Mouse (Mus musculus) heart, adult 2 months (tissue): ENCODE data around the gene Tcf7l2. TPM values are rescaled to one million over a fixed set of nuclear protein-coding genes. Genes with fewer than 3 reads are reported as not detected.

Experiments
- DNase-seq, 2 experiments: peaks; one replicate each; pipeline ENCODE4 v3.0.0; 2021
- H3K27ac ChIP-seq: fragments of 200-600 bp; 2 replicates; pipeline ENCODE4 v1.8.1; 2022
- H3K27me3 ChIP-seq: fragments of 200-500 bp; 2 replicates; pipeline ENCODE4 v1.6.1; 2012; ENCODE audit warnings: mild to moderate bottlenecking, low read length, inconsistent platforms, mixed read lengths; ENCODE audit not compliant: control insufficient read depth, insufficient read depth
- H3K36me3 ChIP-seq: fragments of 200-500 bp; 2 replicates; pipeline ENCODE4 v1.6.1; 2012; ENCODE audit warnings: low read length, inconsistent platforms; ENCODE audit not compliant: control insufficient read depth, insufficient read depth
- H3K4me1 ChIP-seq: fragments of 200-500 bp; 2 replicates; pipeline ENCODE4 v1.6.1; 2011; ENCODE audit warnings: low read length; ENCODE audit not compliant: control insufficient read depth, insufficient read depth
- H3K4me3 ChIP-seq: fragments of 200-600 bp; 2 replicates; pipeline ENCODE4 v1.8.1; 2022
- H3K79me2 ChIP-seq: fragments of 200-500 bp; replicated peaks from 2 replicates; pipeline ENCODE4 v1.6.1; 2012; ENCODE audit warnings: mild to moderate bottlenecking, inconsistent platforms, low read length, moderate library complexity, mixed read lengths; ENCODE audit not compliant: control insufficient read depth, insufficient read depth
- H3K9ac ChIP-seq: fragments of 200-500 bp; 2 replicates; pipeline ENCODE4 v1.6.1; 2012; ENCODE audit warnings: low read depth, mild to moderate bottlenecking, control low read depth, inconsistent platforms, low read length, mixed read lengths
- CTCF ChIP-seq: fragments of 200-600 bp; IDR thresholded peaks from 2 replicates; pipeline ENCODE4 v1.8.1; 2022; ENCODE audit warnings: antibody characterized with exemption, mild to moderate bottlenecking, moderate library complexity
- EP300 ChIP-seq: fragments of 200-500 bp; IDR thresholded peaks from 2 replicates; pipeline ENCODE4 v1.6.1; 2011; ENCODE audit warnings: low read depth, low read length, control low read depth; ENCODE audit not compliant: insufficient read depth
- POLR2A ChIP-seq: fragments of 200-500 bp; IDR thresholded peaks from 2 replicates; pipeline ENCODE4 v1.6.1; 2011; ENCODE audit warnings: mild to moderate bottlenecking, low read depth, low read length, control low read depth; ENCODE audit not compliant: insufficient read depth
- WGBS: fragments of 180-500 bp; shearing (Covaris S2); methylation state at CpG from one replicate; pipeline ENCODE4 v1.1.7; 2018; 5-methylcytosine and 5-hydroxymethylcytosine counted together
- intact Hi-C: fragments of 180-260 bp; cut with DNase I; formaldehyde crosslinking; loops from one replicate; pipeline ENCODE4 v1.15.1; 2025
- polyA plus RNA-seq: library from polyadenylated mRNA; depleted of rRNA; stranded (reverse); fragments of >200 nt; gene quantifications from 2 replicates; pipeline ENCODE4 v1.2.3, GENCODE M21; 2012
- total RNA-seq, 2 experiments: library from RNA; stranded (reverse); gene quantifications; 2 replicates each; pipeline ENCODE4 v1.2.3; 2021

The Tcf7l2 gene
- total and polyA plus RNA-seq, 3 experiments = 11.1 to 14.4 (median 13.9) TPM

GRCm38 (mm10) chr19:55806434-55807193, 65.0 kb downstream of the Tcf7l2 start:
- no peak for DNase-seq
- Histone ChIP-seq H3K4me1 (peaks cover 11% of the 10 kb centered on the region), H3K36me3 (no peaks in the 10 kb centered on the region), H3K9ac (peak overlapping the region; percentile 1; the same call in 1 of the 2 replicates), H3K79me2 (peaks cover 2% of the 10 kb centered on the region), H3K27me3 (no peaks in the 10 kb centered on the region), H3K27ac (peak overlapping the region; percentile 17; the same call in 1 of the 2 replicates), H3K4me3 (no peak overlapping the region)
- intact Hi-C loops = no loop called here
- 39% methylated on average over 12 of the region's 12 CpGs for WGBS
- TF ChIP-seq CTCF (no peak), EP300 (no peak), POLR2A (no peak)

DNA sequence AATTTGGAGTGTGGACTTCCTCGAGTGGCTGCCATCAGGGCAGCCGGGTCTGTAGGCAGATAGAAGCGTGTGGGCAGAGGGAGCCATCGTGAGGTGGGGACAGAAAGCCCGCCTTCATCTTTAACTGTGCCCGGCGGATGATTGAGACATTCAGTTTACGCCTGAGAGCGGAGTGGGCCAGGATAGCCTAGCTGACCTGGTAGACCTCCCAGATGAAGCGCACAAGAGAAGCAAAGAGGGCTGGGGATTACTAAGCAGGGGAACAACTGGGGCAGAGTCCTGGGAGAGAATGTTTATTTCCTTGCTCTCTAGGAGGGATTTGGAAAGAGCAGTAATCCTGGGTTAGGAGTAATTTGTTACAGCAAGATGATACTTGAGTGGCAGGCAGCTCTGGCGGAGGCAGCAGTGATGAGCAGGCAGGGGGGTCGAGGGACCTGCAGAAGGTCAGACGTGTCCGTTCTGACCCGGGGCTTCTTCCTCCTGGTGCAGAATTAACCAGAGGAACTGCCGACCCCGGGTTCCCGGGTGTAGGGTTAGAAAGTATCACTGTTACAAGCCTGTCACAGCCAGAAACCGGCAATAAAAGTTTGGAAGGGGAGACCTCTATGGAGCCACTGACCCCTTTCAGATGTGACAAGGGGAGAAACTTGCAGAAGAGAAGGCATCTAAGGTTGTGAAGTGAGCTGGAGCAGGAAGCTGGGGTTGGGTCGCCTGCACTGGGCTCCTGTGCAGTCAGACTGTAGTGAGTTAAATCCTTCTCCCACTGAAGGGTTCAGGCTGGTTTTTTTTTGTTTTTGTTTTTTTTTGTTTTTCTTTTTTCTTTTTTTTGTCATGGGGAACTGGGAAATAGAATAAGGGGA, 65.8 kb downstream of the Tcf7l2 start:
- Histone ChIP-seq H3K9ac (peak overlapping the region; percentile 1; the same call in 1 of the 2 replicates), H3K27me3 (no peaks in the 10 kb centered on the region), H3K4me3 (no peak overlapping the region), H3K36me3 (no peaks in the 10 kb centered on the region), H3K27ac (peak overlapping the region; percentile 17; the same call in 1 of the 2 replicates), H3K79me2 (peaks cover 2% of the 10 kb centered on the region), H3K4me1 (peaks cover 11% of the 10 kb centered on the region)
- TF ChIP-seq EP300 (no peak), POLR2A (no peak), CTCF (peak; percentile 38)
- DNase-seq = no peak
- 48% methylated on average over 20 of the region's 20 CpGs for WGBS
- intact Hi-C loops = no loop called here

DNA sequence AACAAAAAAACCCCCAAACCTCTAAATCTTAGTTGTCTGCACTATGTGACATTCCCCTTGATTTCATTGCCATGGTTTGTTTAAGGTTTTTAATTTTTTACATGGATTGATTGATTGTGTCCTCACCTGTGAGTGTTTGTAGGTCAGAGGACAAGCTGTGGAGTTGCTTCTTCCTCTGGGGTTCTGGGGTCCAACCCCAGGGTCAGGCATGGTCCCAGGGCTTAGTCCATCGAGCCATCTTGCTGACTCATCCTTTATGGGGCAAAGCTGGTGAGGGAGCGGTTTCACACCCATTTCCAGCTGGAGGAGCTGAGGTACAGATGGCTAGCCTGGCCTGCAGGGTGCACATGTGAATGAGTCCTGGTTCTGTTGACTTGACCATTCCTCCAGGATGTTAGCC, 66.7 kb downstream of the Tcf7l2 start:
- DNase-seq = no peak
- Histone ChIP-seq H3K27ac (no peak overlapping the region), H3K79me2 (peaks cover 2% of the 10 kb centered on the region), H3K4me3 (no peak overlapping the region), H3K27me3 (no peaks in the 10 kb centered on the region), H3K4me1 (peaks cover 11% of the 10 kb centered on the region), H3K36me3 (no peaks in the 10 kb centered on the region), H3K9ac (no peak overlapping the region)
- TF ChIP-seq EP300 = no peak
- TF ChIP-seq CTCF = no peak
- no peak for TF ChIP-seq POLR2A
- intact Hi-C loops = no loop called here
- WGBS = 83% methylated on average over 2 of the region's 2 CpGs

- DNase-seq = no peak
- intact Hi-C loops = no loop called here
- peaks cover 11% of the 10 kb centered on the region for H3K4me1 ChIP-seq
- H3K27me3 ChIP-seq = no peaks in the 10 kb centered on the region
- TF ChIP-seq CTCF (no peak), EP300 (no peak), POLR2A (no peak)
- 96% methylated on average over 4 of the region's 4 CpGs for WGBS
- H3K36me3 ChIP-seq = no peaks in the 10 kb centered on the region
- no peak overlapping the region for H3K4me3 ChIP-seq
- H3K79me2 ChIP-seq = peaks cover 2% of the 10 kb centered on the region
- no peak overlapping the region for H3K9ac ChIP-seq
- no peak overlapping the region for H3K27ac ChIP-seq
Measured at GRCm38 (mm10) chr19:55809539-55809938, 67.9 kb downstream of the Tcf7l2 start.

DNA sequence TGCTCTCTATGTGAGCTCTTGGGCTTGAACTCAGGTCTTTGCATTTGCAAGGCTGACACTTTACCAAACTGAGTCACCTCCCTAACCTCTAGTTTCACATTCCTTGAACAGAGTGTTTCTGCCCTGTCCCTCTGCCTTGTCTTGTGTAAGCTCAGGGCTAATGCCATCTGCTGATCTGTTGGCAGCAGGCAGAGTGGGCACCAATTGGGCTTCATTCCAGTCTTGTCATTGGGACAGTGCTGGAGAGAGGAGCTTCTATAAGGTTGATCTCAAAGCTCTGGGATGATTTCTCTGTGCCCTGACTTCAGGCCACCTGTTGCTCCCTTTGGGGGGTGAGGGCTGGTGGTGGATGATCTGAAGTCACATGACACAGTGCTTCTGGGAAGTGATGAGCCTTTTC, 70.6 kb downstream of the Tcf7l2 start:
- TF ChIP-seq POLR2A (no peak), CTCF (no peak), EP300 (no peak)
- no peaks in the 10 kb centered on the region for H3K36me3 ChIP-seq
- H3K9ac ChIP-seq = no peak overlapping the region
- H3K4me3 ChIP-seq = no peak overlapping the region
- H3K79me2 ChIP-seq = peaks cover 2% of the 10 kb centered on the region
- H3K27me3 ChIP-seq = no peaks in the 10 kb centered on the region
- intact Hi-C loops = no loop called here
- peaks cover 1% of the 10 kb centered on the region for H3K4me1 ChIP-seq
- no peak overlapping the region for H3K27ac ChIP-seq
- DNase-seq = no peak
